Mouse (Mus musculus) lung, embryonic 14.5 days (tissue): ENCODE data around the gene Cplx2. TPM values are rescaled to one million over a fixed set of nuclear protein-coding genes. Genes with fewer than 3 reads are reported as not detected.

Experiments
- ATAC-seq: fragments of 200-750 bp; cut with Nextera tagmentation; 2 replicates; pipeline ENCODE4 v1.8.0; 2017; ENCODE audit warnings: mild to moderate bottlenecking, moderate TSS enrichment, moderate library complexity; ENCODE audit not compliant: insufficient read depth
- DNase-seq: peaks from one replicate; pipeline ENCODE4 v3.0.0-alpha.2; 2015
- H3K27ac ChIP-seq: fragments of 300-500 bp; sonication (generic); 2 replicates; pipeline ENCODE4 v1.5.1; 2014; ENCODE audit warnings: low read depth, mild to moderate bottlenecking, moderate library complexity
- H3K27me3 ChIP-seq: fragments of 300-500 bp; sonication (generic); 2 replicates; pipeline ENCODE4 v1.6.1; 2014; ENCODE audit warnings: low read length, control low read depth; ENCODE audit not compliant: insufficient read depth
- H3K36me3 ChIP-seq: fragments of 300-500 bp; sonication (generic); 2 replicates; pipeline ENCODE4 v1.6.1; 2014; ENCODE audit warnings: control low read depth; ENCODE audit not compliant: insufficient read depth
- H3K4me1 ChIP-seq: fragments of 300-500 bp; sonication (generic); 2 replicates; pipeline ENCODE4 v1.6.1; 2014; ENCODE audit warnings: antibody characterized with exemption, control low read depth; ENCODE audit not compliant: insufficient read depth
- H3K4me2 ChIP-seq: fragments of 300-500 bp; sonication (generic); 2 replicates; pipeline ENCODE4 v1.6.1; 2014; ENCODE audit warnings: mild to moderate bottlenecking
- H3K4me3 ChIP-seq: fragments of 300-500 bp; sonication (generic); 2 replicates; pipeline ENCODE4 v1.5.1; 2014; ENCODE audit warnings: low read depth, low read length
- H3K9ac ChIP-seq: fragments of 300-500 bp; sonication (generic); 2 replicates; pipeline ENCODE4 v1.6.1; 2014
- H3K9me3 ChIP-seq: fragments of 300-500 bp; sonication (generic); 2 replicates; pipeline ENCODE4 v1.6.1; 2016; ENCODE audit warnings: low read depth, low read length, control low read depth
- CTCF ChIP-seq: IDR thresholded peaks from 2 replicates; pipeline ENCODE4 v1.5.1; 2016; ENCODE audit warnings: antibody characterized with exemption, low read depth
- WGBS: fragments of 180-500 bp; shearing (Covaris S2); extraction: QIAGEN DNeasy Blood & Tissue Kit; methylation state at CpG from one replicate; pipeline ENCODE4 v1.1.7; 2014; 5-methylcytosine and 5-hydroxymethylcytosine counted together
- polyA plus RNA-seq: library from polyadenylated mRNA; unstranded; fragments of >200 nt; fragmentation: Nextera tagmentation; extraction: Ambion mirVana; gene quantifications from 2 replicates; pipeline ENCODE4 v1.2.1, GENCODE M21; 2014

Gene Cplx2
- polyA plus RNA-seq, 1 experiment from 2014 or later = 12.2 TPM

DNA sequence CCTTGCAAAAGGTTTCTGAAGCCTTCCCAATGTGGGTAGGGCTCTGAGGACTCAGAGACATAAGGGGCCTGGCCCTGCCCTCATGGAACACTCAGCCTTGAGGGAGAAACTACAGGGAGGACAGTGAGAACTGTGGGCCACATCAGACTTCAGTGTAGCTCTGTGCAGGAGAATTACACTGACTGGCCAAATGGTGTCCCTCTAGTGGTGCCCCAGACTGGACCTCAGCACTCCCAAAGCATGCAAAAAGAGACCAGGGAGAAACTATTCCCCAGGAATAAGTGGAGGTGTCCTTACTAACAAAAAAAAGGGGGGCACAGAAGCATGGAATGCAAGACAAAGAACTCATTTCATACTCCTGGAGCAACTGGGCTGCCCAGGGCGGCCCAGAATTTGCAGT lies 43.1 kb upstream of the Cplx2 start:
- no peak overlapping the region; the same call in 1 of the 2 replicates for H3K27ac ChIP-seq
- no peaks in the 10 kb centered on the region for H3K36me3 ChIP-seq
- no peak overlapping the region for H3K9ac ChIP-seq
- WGBS = 81% methylated on average over 1 of the region's 1 CpGs
- no peaks in the 10 kb centered on the region for H3K27me3 ChIP-seq
- peaks cover 14% of the 10 kb centered on the region; the same call in 1 of the 2 replicates for H3K4me1 ChIP-seq
- peak; percentile 40 for DNase-seq
- TF ChIP-seq CTCF = peak; percentile 46
- no peaks in the 10 kb centered on the region for H3K9me3 ChIP-seq
- ATAC-seq = no peak
- no peak overlapping the region for H3K4me2 ChIP-seq
- H3K4me3 ChIP-seq = no peak overlapping the region

DNA sequence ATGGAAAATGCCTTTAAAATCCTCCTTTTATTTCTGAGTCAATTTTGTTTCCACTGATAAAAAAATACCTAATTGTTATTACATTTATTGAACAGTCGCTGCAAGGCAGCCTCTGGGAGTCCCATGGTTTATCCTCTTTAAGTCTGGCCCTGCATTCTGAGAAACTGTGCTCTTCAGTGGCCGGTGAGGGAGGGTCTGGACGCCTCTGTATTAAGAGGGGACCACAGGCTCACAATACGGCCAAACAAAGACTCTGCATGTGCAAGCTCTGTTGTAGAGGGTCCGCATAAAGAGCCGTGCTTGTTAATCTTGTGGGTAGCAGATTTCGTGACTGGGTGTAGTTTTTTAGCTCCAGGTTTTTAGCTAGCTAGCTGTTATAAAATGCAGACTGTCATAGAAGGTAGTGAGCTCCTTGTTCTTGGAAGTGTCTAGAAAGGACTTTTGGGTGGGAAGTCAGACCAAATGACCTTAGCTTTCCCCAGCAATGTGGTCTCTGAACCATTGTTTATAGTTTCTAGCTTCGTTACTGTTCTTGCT lies 42.1 kb upstream of the Cplx2 start:
- peaks cover 14% of the 10 kb centered on the region for H3K4me1 ChIP-seq
- no peak overlapping the region for H3K4me2 ChIP-seq
- no peaks in the 10 kb centered on the region for H3K27me3 ChIP-seq
- H3K9me3 ChIP-seq = no peaks in the 10 kb centered on the region
- no peak for TF ChIP-seq CTCF
- no peak overlapping the region for H3K4me3 ChIP-seq
- no peak for ATAC-seq
- H3K36me3 ChIP-seq = no peaks in the 10 kb centered on the region
- no peak for DNase-seq
- 37% methylated on average over 8 of the region's 8 CpGs for WGBS
- H3K27ac ChIP-seq = no peak overlapping the region; the same call in 1 of the 2 replicates
- no peak overlapping the region for H3K9ac ChIP-seq

DNA sequence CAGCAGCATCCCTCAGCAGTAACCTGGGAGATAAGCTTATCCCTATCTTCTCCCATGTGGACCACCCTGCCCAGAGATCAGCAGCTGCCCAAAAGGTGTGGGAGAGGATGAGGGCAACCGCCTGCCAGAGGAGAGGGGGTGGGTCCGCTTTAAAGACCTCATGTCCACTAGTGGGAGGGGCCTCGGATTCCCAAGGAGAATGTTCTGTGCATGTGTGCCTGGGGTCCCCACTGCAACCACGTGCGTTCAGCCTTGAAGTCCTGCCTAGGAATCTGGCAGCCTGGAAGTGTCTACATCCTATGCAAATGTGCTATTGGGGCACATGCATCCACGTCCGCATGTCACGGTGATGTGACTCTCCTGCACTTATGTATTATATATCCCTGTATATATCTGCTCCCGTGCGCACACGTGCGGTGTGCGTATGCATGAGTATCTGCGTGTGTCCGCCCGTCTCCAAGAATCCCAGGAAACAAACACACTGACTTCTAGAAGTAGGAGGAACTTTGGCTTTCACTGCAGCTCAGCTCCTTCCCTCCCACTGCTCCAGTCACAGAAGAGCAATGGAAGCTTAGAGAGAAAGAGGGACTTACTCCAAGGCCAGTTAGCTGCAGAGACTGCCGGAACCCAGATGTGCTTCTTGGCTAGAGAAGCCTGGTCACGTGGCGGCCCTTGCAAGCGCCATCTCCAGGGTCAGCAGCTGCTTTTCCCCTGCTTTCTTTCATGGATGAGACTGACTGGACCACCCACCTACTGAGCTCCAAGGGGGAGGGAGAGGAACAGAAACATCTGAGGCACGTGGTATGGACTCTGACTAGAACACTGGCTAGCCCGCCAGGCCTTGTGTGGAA lies 39.1 kb upstream of the Cplx2 start:
- Histone ChIP-seq H3K27ac (peak overlapping the region; percentile 86), H3K36me3 (no peaks in the 10 kb centered on the region), H3K4me1 (peaks cover 14% of the 10 kb centered on the region), H3K9me3 (no peaks in the 10 kb centered on the region), H3K4me2 (peak overlapping the region; percentile 23), H3K9ac (no peak overlapping the region), H3K4me3 (no peak overlapping the region), H3K27me3 (no peaks in the 10 kb centered on the region)
- DNase-seq (peak; percentile 96), ATAC-seq (peak; percentile 94)
- 33% methylated on average over 22 of the region's 22 CpGs for WGBS
- TF ChIP-seq CTCF = no peak

DNA sequence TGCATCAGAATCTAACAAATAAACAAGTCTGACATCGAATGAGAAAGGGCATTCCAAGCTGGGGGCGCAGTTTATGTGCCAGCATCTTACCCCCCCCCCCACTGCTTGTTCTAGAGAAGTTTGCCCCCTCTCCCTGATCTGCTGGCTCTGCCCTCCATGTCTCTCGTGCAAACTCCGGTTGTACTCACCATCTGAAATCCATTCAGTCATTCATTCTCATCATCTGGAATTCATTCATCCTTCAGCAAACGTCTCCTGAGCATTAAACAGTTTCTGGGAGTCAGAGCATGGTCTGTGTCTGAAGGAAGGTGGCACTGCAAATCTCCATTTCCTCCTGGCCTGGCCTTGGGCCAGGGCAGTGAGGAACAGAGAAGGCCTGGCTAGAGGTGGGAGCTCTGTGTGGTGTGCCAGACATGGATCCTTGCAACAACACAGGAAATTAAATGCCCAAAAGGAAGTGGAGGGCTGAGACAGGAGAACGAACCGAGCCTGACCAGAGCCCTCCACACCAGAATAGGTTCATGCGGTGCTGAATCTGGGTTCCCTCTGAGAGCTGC lies 38.1 kb upstream of the Cplx2 start:
- no peak for TF ChIP-seq CTCF
- no peaks in the 10 kb centered on the region for H3K9me3 ChIP-seq
- H3K27me3 ChIP-seq = no peaks in the 10 kb centered on the region
- DNase-seq (no peak), ATAC-seq (no peak)
- H3K4me2 ChIP-seq = no peak overlapping the region
- no peaks in the 10 kb centered on the region for H3K36me3 ChIP-seq
- peaks cover 14% of the 10 kb centered on the region for H3K4me1 ChIP-seq
- no peak overlapping the region for H3K4me3 ChIP-seq
- H3K9ac ChIP-seq = no peak overlapping the region
- 67% methylated on average over 8 of the region's 8 CpGs for WGBS
- H3K27ac ChIP-seq = peak overlapping the region; percentile 86

DNA sequence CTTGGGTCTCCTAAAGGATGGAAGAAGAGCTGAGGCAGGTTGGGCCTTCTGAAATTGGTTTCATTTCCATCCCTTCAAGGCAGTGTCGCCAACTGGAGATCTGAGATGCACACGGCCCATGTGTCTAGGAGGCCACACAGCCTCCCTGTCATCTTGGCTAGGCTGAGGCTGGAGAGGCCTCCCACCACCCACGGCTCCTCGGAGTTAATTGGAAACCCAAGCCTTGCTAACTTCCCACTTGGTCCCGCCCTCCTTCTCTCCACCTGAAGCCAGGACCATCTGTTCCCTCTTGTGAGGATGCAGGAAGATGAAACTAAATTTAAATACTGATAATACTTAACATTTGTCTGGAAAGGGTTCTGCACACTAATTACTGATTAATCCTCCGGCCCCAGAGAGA lies 34.1 kb upstream of the Cplx2 start:
- H3K4me3 ChIP-seq = no peak overlapping the region
- H3K4me1 ChIP-seq = no peaks in the 10 kb centered on the region; the same call in 1 of the 2 replicates
- no peak for TF ChIP-seq CTCF
- ATAC-seq (no peak), DNase-seq (no peak)
- no peaks in the 10 kb centered on the region for H3K36me3 ChIP-seq
- H3K27ac ChIP-seq = no peak overlapping the region
- no peaks in the 10 kb centered on the region for H3K27me3 ChIP-seq
- WGBS = 74% methylated on average over 6 of the region's 6 CpGs
- no peak overlapping the region for H3K9ac ChIP-seq
- no peaks in the 10 kb centered on the region for H3K9me3 ChIP-seq
- no peak overlapping the region for H3K4me2 ChIP-seq

DNA sequence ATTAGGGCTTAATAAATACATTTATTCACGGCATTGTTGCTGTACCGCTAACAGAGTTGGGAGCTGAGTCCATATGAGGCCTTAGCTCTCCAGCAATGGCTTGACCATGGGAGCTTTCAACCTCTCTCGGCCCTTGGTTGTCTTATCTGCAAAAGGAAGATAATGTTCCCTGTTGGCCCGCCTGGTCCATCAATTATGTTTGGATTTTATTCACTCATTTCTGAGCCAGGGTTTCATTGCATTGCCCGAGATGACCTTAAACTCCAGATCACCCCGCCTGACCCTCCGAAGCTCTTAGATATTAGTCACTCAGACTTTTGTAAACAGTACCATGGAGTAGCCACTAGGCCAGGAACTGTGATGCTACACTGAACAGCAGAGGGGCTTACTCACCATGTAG lies 33.6 kb upstream of the Cplx2 start:
- H3K4me3 ChIP-seq = no peak overlapping the region
- H3K27ac ChIP-seq = no peak overlapping the region
- no peaks in the 10 kb centered on the region for H3K27me3 ChIP-seq
- H3K9me3 ChIP-seq = no peaks in the 10 kb centered on the region
- ATAC-seq (no peak), DNase-seq (no peak)
- H3K4me1 ChIP-seq = no peaks in the 10 kb centered on the region; the same call in 1 of the 2 replicates
- no peak overlapping the region for H3K4me2 ChIP-seq
- no peak for TF ChIP-seq CTCF
- H3K9ac ChIP-seq = no peak overlapping the region
- WGBS = 52% methylated on average over 7 of the region's 7 CpGs
- no peaks in the 10 kb centered on the region for H3K36me3 ChIP-seq

DNA sequence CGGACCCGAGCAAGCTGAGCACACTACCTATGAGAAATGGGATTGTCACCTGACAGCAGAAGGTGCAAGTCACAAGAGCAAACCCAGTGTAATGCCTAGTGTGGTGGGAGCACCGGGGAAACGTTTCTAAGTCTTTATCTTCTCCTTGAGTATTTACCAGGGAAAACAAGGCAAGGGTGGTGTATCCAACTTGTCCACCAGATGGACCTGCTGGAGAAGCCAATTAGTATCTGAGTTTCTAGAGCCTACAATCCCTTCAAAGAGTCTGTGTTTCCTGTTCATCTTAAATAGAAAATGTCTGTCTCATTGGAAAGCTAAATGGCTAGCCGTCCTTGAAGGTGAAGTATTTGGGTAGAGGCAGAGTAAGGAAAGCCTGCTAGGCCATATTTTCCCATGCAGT lies 32.3 kb upstream of the Cplx2 start:
- ATAC-seq (no peak), DNase-seq (no peak)
- no peaks in the 10 kb centered on the region for H3K36me3 ChIP-seq
- H3K4me1 ChIP-seq = no peaks in the 10 kb centered on the region
- no peak overlapping the region for H3K4me2 ChIP-seq
- H3K4me3 ChIP-seq = no peak overlapping the region
- no peak overlapping the region for H3K9ac ChIP-seq
- H3K27me3 ChIP-seq = no peaks in the 10 kb centered on the region
- WGBS = 74% methylated on average over 5 of the region's 5 CpGs
- H3K27ac ChIP-seq = no peak overlapping the region
- no peak for TF ChIP-seq CTCF
- no peaks in the 10 kb centered on the region for H3K9me3 ChIP-seq
